Mouse (Mus musculus): ENCODE results near the gene Frmd8. TPM values are rescaled to one million over a fixed set of nuclear protein-coding genes. Genes with fewer than 3 reads are reported as not detected.

Frmd8 gene
- polyA plus RNA-seq, 1 experiment from 2014 or later = 16.1 TPM

- Histone ChIP-seq H3K4me2 (no peak overlapping the region), H3K27me3 (replicated peaks) (no peaks in the 10 kb centered on the region), H3K27ac (no peak overlapping the region), H3K36me3 (replicated peaks) (no peaks in the 10 kb centered on the region), H3K4me3 (no peak overlapping the region), H3K9me3 (no peaks in the 10 kb centered on the region), H3K4me1 (peaks cover 5% of the 10 kb centered on the region), H3K9ac (no peak overlapping the region)
- 90% methylated on average over 7 of the region's 7 CpGs for WGBS
- no peak for ATAC-seq (replicated peaks)
Observed at GRCm38 (mm10) chr19:5879735-5880134, 4.7 kb upstream of the Frmd8 start.

GRCm38 (mm10) chr19:5878916-5879315, 3.8 kb upstream of the Frmd8 start:
- Histone ChIP-seq H3K27me3 (replicated peaks) (no peaks in the 10 kb centered on the region), H3K36me3 (replicated peaks) (no peaks in the 10 kb centered on the region), H3K4me1 (peaks cover 14% of the 10 kb centered on the region), H3K9ac (no peak overlapping the region), H3K27ac (no peak overlapping the region), H3K4me2 (no peak overlapping the region), H3K4me3 (no peak overlapping the region), H3K9me3 (no peaks in the 10 kb centered on the region)
- 83% methylated on average over 3 of the region's 3 CpGs for WGBS
- no peak for ATAC-seq (replicated peaks)

GRCm38 (mm10) chr19:5878362-5878722, 3.3 kb upstream of the Frmd8 start:
- ATAC-seq (replicated peaks) = no peak
- WGBS = 80% methylated on average over 7 of the region's 7 CpGs
- Histone ChIP-seq H3K27ac (no peak overlapping the region), H3K36me3 (replicated peaks) (no peaks in the 10 kb centered on the region), H3K27me3 (replicated peaks) (no peaks in the 10 kb centered on the region), H3K4me2 (no peak overlapping the region), H3K4me1 (peaks cover 17% of the 10 kb centered on the region), H3K4me3 (no peak overlapping the region), H3K9me3 (no peaks in the 10 kb centered on the region), H3K9ac (no peak overlapping the region)

- Histone ChIP-seq H3K9ac (no peak within 1 kb of the TSS), H3K4me3 (no peak within 1 kb of the TSS), H3K4me2 (no peak within 1 kb of the TSS)
Observed at GRCm38 (mm10) chr19:5877618-5878361, 2.7 kb upstream of the Frmd8 start, which contains the start of gene Slc25a45. Slc25a45 (plus strand) TSS chr19:5877808.

GRCm38 (mm10) chr19:5874391-5874968, 594 bp downstream of the Frmd8 start:
- Histone ChIP-seq H3K4me1 (peaks cover 25% of the 10 kb centered on the region), H3K36me3 (replicated peaks) (no peaks in the 10 kb centered on the region), H3K9me3 (no peaks in the 10 kb centered on the region), H3K27me3 (replicated peaks) (no peaks in the 10 kb centered on the region), H3K4me3 (peak overlapping the region; percentile 83), H3K4me2 (peak overlapping the region; percentile 94), H3K9ac (peak overlapping the region; percentile 90), H3K27ac (no peak overlapping the region)
- ATAC-seq (replicated peaks) = no peak; the same call in 1 of the 2 replicates
- WGBS = 8% methylated on average over 13 of the region's 13 CpGs

More at GRCm38 (mm10) chr19:5877618-5878361, 2.7 kb upstream of the Frmd8 start, which contains the start of gene Slc25a45:
- Histone ChIP-seq H3K27me3 (replicated peaks) (no peaks in the 10 kb centered on the region), H3K9me3 (no peaks in the 10 kb centered on the region), H3K36me3 (replicated peaks) (no peaks in the 10 kb centered on the region), H3K27ac (no peak within 1 kb of the TSS; the same call in 1 of the 2 replicates), H3K4me1 (peaks cover 21% of the 10 kb centered on the region)
- ATAC-seq (replicated peaks) = no peak
- WGBS = 45% methylated on average over 15 of the region's 15 CpGs

- H3K4me3 ChIP-seq = no peak overlapping the region
- no peak overlapping the region for H3K27ac ChIP-seq
- ATAC-seq (replicated peaks) = no peak
- H3K4me2 ChIP-seq = no peak overlapping the region
- H3K9me3 ChIP-seq = no peaks in the 10 kb centered on the region
- no peaks in the 10 kb centered on the region for H3K36me3 ChIP-seq (replicated peaks)
- WGBS = 90% methylated on average over 19 of the region's 19 CpGs
- peaks cover 25% of the 10 kb centered on the region for H3K4me1 ChIP-seq
- H3K9ac ChIP-seq = no peak overlapping the region
- no peaks in the 10 kb centered on the region for H3K27me3 ChIP-seq (replicated peaks)
Observed at GRCm38 (mm10) chr19:5872931-5873556, 2.0 kb downstream of the Frmd8 start.

- 94% methylated on average over 4 of the region's 4 CpGs for WGBS
- H3K9me3 ChIP-seq = no peaks in the 10 kb centered on the region
- no peak overlapping the region for H3K4me3 ChIP-seq
- H3K9ac ChIP-seq = no peak overlapping the region
- H3K4me1 ChIP-seq = peaks cover 25% of the 10 kb centered on the region
- H3K4me2 ChIP-seq = no peak overlapping the region
- no peak overlapping the region for H3K27ac ChIP-seq
- H3K36me3 ChIP-seq (replicated peaks) = no peaks in the 10 kb centered on the region
- no peak for ATAC-seq (replicated peaks)
- no peaks in the 10 kb centered on the region for H3K27me3 ChIP-seq (replicated peaks)
Observed at GRCm38 (mm10) chr19:5872528-5872927, 2.5 kb downstream of the Frmd8 start.

- WGBS = 66% methylated on average over 6 of the region's 6 CpGs
- ATAC-seq (replicated peaks) = no peak
- Histone ChIP-seq H3K4me1 (peaks cover 25% of the 10 kb centered on the region), H3K9ac (no peak overlapping the region), H3K36me3 (replicated peaks) (no peaks in the 10 kb centered on the region), H3K9me3 (no peaks in the 10 kb centered on the region), H3K27me3 (replicated peaks) (no peaks in the 10 kb centered on the region), H3K27ac (no peak overlapping the region), H3K4me3 (no peak overlapping the region), H3K4me2 (0 out of 2 replicates have a peak overlapping the region, but pooled peaks have one; percentile 9)
Observed at GRCm38 (mm10) chr19:5871683-5872082, 3.4 kb downstream of the Frmd8 start.

GRCm38 (mm10) chr19:5871273-5871672, 3.8 kb downstream of the Frmd8 start:
- no peaks in the 10 kb centered on the region for H3K9me3 ChIP-seq
- ATAC-seq (replicated peaks) = 0 out of 2 replicates have a peak, but pooled peaks have one; percentile 9
- H3K27ac ChIP-seq = peak overlapping the region; percentile 38; the same call in 1 of the 2 replicates
- H3K4me2 ChIP-seq = 0 out of 2 replicates have a peak overlapping the region, but pooled peaks have one; percentile 9
- no peak overlapping the region for H3K9ac ChIP-seq
- H3K4me1 ChIP-seq = peaks cover 25% of the 10 kb centered on the region
- 16% methylated on average over 7 of the region's 7 CpGs for WGBS
- H3K4me3 ChIP-seq = no peak overlapping the region
- no peaks in the 10 kb centered on the region for H3K36me3 ChIP-seq (replicated peaks)
- H3K27me3 ChIP-seq (replicated peaks) = no peaks in the 10 kb centered on the region

GRCm38 (mm10) chr19:5868096-5868495, 7.0 kb downstream of the Frmd8 start:
- Histone ChIP-seq H3K4me2 (no peak overlapping the region), H3K9ac (no peak overlapping the region), H3K9me3 (no peaks in the 10 kb centered on the region), H3K27me3 (replicated peaks) (no peaks in the 10 kb centered on the region), H3K27ac (no peak overlapping the region), H3K36me3 (replicated peaks) (peaks cover 2% of the 10 kb centered on the region; the same call in 1 of the 2 replicates), H3K4me3 (no peak overlapping the region), H3K4me1 (peaks cover 6% of the 10 kb centered on the region; the same call in 1 of the 2 replicates)
- no peak for ATAC-seq (replicated peaks)
- 85% methylated on average over 6 of the region's 6 CpGs for WGBS

GRCm38 (mm10) chr19:5864710-5865398, 10.2 kb downstream of the Frmd8 start:
- Histone ChIP-seq H3K4me1 (no peaks in the 10 kb centered on the region), H3K4me2 (no peak overlapping the region), H3K9ac (no peak overlapping the region), H3K27ac (no peak overlapping the region), H3K4me3 (no peak overlapping the region), H3K36me3 (replicated peaks) (peaks cover 23% of the 10 kb centered on the region; the same call in 1 of the 2 replicates), H3K9me3 (no peaks in the 10 kb centered on the region), H3K27me3 (replicated peaks) (no peaks in the 10 kb centered on the region)
- no peak for ATAC-seq (replicated peaks)
- WGBS = 93% methylated on average over 20 of the region's 20 CpGs

GRCm38 (mm10) chr19:5863776-5864175, 11.3 kb downstream of the Frmd8 start:
- WGBS = 93% methylated on average over 5 of the region's 5 CpGs
- Histone ChIP-seq H3K27ac (no peak overlapping the region), H3K36me3 (replicated peaks) (peaks cover 28% of the 10 kb centered on the region; the same call in 1 of the 2 replicates), H3K9me3 (no peaks in the 10 kb centered on the region), H3K9ac (no peak overlapping the region), H3K4me2 (no peak overlapping the region), H3K4me1 (no peaks in the 10 kb centered on the region), H3K4me3 (no peak overlapping the region), H3K27me3 (replicated peaks) (no peaks in the 10 kb centered on the region)
- no peak for ATAC-seq (replicated peaks)
